Mouse (Mus musculus) heart, embryonic 12.5 days (tissue): Measurements from ENCODE around the gene Inhbb. TPM values are rescaled to one million over a fixed set of nuclear protein-coding genes. Genes with fewer than 3 reads are reported as not detected.

Experiments used
- ATAC-seq: fragments of 200-750 bp; cut with Nextera tagmentation; 2 replicates; pipeline ENCODE4 v1.8.0; 2017; ENCODE audit warnings: moderate TSS enrichment, moderate library complexity; ENCODE audit not compliant: insufficient number of reproducible peaks, low FRiP score
- H3K27ac ChIP-seq: fragments of 300-500 bp; sonication (generic); 2 replicates; pipeline ENCODE4 v1.5.1; 2016; ENCODE audit warnings: mild to moderate bottlenecking, moderate library complexity; ENCODE audit not compliant: poor library complexity, severe bottlenecking
- H3K27me3 ChIP-seq: fragments of 300-500 bp; sonication (generic); replicated peaks from 2 replicates; pipeline ENCODE4 v1.6.1; 2016; ENCODE audit warnings: mild to moderate bottlenecking, moderate library complexity
- H3K36me3 ChIP-seq: fragments of 300-500 bp; sonication (generic); 2 replicates; pipeline ENCODE4 v1.6.1; 2016; ENCODE audit warnings: mild to moderate bottlenecking, moderate library complexity
- H3K4me1 ChIP-seq: fragments of 300-500 bp; sonication (generic); replicated peaks from 2 replicates; pipeline ENCODE4 v1.6.1; 2016; ENCODE audit warnings: mild to moderate bottlenecking
- H3K4me2 ChIP-seq: fragments of 300-500 bp; sonication (generic); 2 replicates; pipeline ENCODE4 v1.6.1; 2016; ENCODE audit warnings: mild to moderate bottlenecking, moderate library complexity
- H3K4me3 ChIP-seq: fragments of 300-500 bp; sonication (generic); 2 replicates; pipeline ENCODE4 v1.5.1; 2016; ENCODE audit warnings: mild to moderate bottlenecking
- H3K9ac ChIP-seq: fragments of 300-500 bp; sonication (generic); 2 replicates; pipeline ENCODE4 v1.6.1; 2016; ENCODE audit warnings: mild to moderate bottlenecking, moderate library complexity
- H3K9me3 ChIP-seq: fragments of 300-500 bp; sonication (generic); replicated peaks from 2 replicates; pipeline ENCODE4 v1.6.1; 2016; ENCODE audit warnings: mild to moderate bottlenecking, moderate library complexity
- WGBS: fragments of 180-500 bp; shearing (Covaris S2); methylation state at CpG from one replicate; pipeline ENCODE4 v1.1.7; 2016; 5-methylcytosine and 5-hydroxymethylcytosine counted together
- polyA plus RNA-seq: library from polyadenylated mRNA; unstranded; fragments of >200 nt; fragmentation: Nextera tagmentation; extraction: Ambion mirVana; gene quantifications from 2 replicates; pipeline ENCODE4 v1.2.1, GENCODE M21; 2016

The Inhbb gene
- polyA plus RNA-seq: 0.26 and 0.49 TPM in 2 replicates

DNA sequence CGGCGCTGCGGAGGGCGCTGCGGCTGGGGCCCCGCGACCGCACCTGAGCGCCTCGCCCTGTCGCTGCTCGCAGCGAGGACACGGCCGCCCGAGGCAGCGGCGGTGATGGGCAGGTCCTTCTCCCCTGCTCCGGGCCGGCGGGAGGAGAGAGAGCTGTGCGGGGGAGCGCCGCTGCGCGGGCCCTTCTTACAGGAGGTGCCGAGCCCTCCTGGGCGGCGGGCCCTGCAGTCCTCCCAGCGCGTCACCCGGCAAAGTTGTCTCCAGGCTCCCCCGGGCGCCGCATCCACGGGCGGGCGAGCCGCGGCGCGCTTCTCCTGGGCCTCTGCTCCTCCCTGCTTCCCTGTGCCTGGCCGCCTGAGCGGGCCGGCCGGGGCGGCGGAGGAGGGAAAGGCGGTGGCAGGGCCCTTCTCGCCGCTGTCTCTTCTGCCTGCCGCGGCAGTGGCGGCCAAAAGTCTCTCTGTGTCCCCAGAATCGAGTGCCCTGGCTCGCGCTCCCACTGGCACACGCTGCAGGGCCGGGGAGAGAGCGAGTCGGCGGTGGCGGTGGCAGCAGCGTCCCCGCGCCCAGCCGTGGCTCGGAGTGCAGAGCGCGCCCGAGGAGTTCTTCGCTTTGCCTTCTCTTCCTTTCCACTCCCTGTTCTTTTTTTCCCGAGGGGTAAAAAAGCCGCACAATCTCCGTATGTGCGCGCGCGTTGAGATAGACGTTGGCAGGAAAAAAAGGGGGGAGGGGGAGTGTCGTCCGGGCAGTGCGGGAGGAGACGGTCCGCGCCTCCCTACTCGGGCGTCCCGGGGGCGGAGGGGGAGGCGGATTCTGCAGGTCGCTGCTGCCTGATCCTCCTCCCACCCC is at the start of gene Inhbb:
Gene Inhbb, minus strand, starts transcription at position 673 of the 846 bp plus-strand sequence.
- no peaks in the 10 kb centered on the region for H3K9me3 ChIP-seq
- under 1% methylated on average over 79 of the region's 92 CpGs for WGBS
- peaks cover 26% of the 10 kb centered on the region for H3K4me1 ChIP-seq
- peak; percentile 46 for ATAC-seq
- no peak within 1 kb of the TSS for H3K27ac ChIP-seq
- no peaks in the 10 kb centered on the region for H3K36me3 ChIP-seq
- peak within 1 kb of the TSS; percentile 70 for H3K9ac ChIP-seq
- peaks cover 90% of the 10 kb centered on the region for H3K27me3 ChIP-seq
- H3K4me3 ChIP-seq: peak within 1 kb of the TSS; percentile 72
- peak within 1 kb of the TSS; percentile 99 for H3K4me2 ChIP-seq

DNA sequence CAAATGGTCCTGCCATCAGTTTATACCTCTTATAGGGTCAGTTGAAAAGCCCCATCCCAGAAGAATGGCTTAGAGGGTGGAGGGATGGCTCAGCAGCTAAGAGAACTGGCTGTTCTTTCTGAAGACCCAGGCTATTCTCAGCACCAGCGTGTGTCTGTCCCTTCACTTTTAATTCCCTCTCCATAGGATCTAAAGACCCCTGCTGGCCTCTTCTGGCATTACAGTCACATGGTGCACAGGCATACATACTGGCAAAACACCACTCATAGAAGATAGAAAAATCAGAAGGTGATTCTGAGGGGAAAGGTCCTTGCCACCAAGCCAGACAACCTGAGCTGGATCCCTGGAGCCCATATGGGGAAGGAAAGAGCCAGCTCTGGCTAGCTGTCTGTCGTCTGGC is 41.3 kb upstream of the Inhbb start:
- no peak for ATAC-seq
- no peak overlapping the region for H3K9ac ChIP-seq
- no peaks in the 10 kb centered on the region for H3K9me3 ChIP-seq
- H3K4me2 ChIP-seq: no peak overlapping the region
- H3K27ac ChIP-seq: no peak overlapping the region
- WGBS: 47% methylated on average over 2 of the region's 2 CpGs
- peaks cover 7% of the 10 kb centered on the region; the same call in 1 of the 2 replicates for H3K36me3 ChIP-seq
- peaks cover 12% of the 10 kb centered on the region for H3K4me1 ChIP-seq
- H3K4me3 ChIP-seq: no peak overlapping the region
- no peaks in the 10 kb centered on the region for H3K27me3 ChIP-seq

DNA sequence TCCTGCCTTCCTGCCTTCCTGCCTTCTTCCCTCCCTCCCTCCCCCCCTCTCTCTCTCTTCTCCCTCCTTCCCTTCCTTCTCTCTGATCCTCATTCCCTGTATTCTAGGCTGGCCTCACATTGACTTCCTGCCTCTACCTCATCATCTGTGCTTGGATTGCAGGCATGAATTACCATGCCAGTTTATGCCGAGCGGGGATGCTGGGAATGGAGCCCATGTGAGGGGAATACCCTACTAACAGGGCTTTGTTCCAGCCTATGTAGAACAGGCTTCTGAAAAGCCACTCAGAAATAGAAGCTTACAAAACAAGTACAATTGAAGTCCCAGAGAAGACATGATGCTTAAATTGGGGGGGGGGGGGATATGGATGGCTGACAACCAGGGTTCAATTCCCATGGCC is 38.0 kb upstream of the Inhbb start:
- 91% methylated on average over 2 of the region's 2 CpGs for WGBS
- ATAC-seq: no peak
- H3K4me1 ChIP-seq: peaks cover 13% of the 10 kb centered on the region
- H3K27ac ChIP-seq: no peak overlapping the region
- no peaks in the 10 kb centered on the region for H3K36me3 ChIP-seq
- peaks cover 6% of the 10 kb centered on the region for H3K27me3 ChIP-seq
- no peak overlapping the region for H3K4me2 ChIP-seq
- H3K9me3 ChIP-seq: no peaks in the 10 kb centered on the region
- no peak overlapping the region for H3K4me3 ChIP-seq
- H3K9ac ChIP-seq: no peak overlapping the region

DNA sequence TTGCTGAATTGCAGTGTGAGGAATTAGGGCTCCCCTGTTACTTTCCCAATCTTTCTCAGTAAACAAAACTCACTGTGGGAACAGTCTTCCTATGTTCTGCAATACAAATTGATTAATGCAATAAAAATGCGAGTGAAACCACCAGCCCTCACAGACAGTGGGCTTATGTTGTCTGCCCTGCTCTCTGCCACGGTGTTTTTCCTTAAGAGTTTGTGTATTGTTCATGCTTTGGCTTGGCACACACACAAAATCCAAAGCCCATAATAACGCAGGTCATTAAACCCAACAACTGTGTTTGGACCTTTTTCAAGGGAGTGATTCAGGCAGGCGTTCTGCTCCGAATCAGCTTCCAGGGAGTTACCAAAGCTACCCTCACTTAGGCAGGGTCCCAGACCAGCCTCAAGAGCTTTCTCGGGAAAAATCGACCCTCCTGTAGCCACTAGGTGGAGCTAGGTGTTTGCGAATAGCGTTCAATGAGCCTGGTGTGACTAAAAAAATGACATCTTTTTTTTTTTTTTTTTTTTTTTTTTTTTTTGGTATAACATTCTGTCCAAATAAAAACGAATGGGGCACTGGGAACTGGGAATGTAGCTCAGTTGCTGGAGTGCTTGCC is 36.1 kb upstream of the Inhbb start:
- Histone ChIP-seq H3K9ac (no peak overlapping the region), H3K27me3 (peaks cover 6% of the 10 kb centered on the region), H3K4me2 (peak overlapping the region; percentile 45), H3K4me1 (peaks cover 13% of the 10 kb centered on the region), H3K4me3 (no peak overlapping the region), H3K9me3 (no peaks in the 10 kb centered on the region), H3K27ac (no peak overlapping the region), H3K36me3 (no peaks in the 10 kb centered on the region)
- no peak for ATAC-seq
- WGBS: 14% methylated on average over 10 of the region's 10 CpGs

DNA sequence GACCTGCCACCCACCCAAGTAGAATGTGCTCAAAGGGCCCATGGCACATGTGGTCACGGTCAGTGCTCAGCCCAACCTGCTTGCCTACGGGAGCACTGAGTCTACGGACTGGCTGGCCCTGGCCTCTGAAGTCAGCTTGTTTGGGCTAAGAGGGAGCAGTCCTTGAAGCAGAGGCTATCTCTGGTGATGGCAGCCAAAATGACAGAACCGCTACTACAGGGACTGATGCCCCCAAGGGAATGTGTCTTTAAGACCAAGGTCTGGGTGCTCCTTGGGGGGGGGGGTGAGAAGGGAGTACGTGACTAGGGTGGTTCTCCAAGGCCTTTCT is 35.4 kb upstream of the Inhbb start:
- WGBS: 31% methylated on average over 5 of the region's 5 CpGs

DNA sequence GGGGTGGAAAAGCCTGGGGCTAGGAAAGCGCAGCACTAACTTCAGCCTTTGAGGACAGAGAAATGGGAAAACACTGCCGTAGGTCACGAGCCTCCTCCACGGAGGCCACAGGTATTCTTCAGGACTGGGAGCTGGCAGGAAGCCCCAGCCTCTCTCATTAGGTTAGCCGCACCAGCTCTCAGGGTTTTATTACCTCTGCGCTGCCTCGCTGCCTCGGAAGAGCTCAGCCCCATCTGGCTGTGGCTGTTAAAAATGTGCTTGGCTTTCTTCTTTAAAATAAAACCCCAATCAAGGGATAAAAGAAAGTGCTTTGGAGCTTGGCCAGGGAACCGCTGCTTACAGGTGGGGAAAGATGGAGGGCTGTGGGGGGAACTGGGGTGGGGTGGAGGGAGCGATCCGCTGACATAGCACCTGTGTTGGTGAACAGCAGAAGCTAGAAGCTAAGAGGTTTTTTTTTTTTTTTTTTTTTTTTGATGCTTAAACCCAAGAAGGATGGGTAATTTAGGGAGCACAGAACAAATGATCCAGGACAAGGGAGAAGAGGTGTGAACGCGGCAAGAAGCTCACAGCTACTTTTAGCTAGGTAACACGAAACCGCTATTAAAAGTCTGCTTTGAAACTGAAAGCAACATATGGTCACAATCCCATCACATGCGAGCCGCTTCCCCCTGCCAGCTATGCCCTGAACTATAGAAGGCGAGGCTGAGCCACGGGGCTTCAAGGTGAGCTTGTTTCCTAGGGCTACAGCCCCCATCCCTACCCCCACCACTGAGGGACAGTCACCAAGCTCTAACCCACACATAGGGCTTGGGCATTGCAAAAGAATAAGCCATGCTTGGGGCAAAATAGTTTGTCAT is 34.9 kb upstream of the Inhbb start:
- H3K4me2 ChIP-seq: peak overlapping the region; percentile 45
- 0 out of 2 replicates have a peak overlapping the region, but pooled peaks have one; percentile 0 for H3K4me3 ChIP-seq
- peaks cover 6% of the 10 kb centered on the region for H3K27me3 ChIP-seq
- peaks cover 6% of the 10 kb centered on the region for H3K4me1 ChIP-seq
- no peak for ATAC-seq
- no peaks in the 10 kb centered on the region for H3K9me3 ChIP-seq
- no peak overlapping the region for H3K27ac ChIP-seq
- WGBS: 31% methylated on average over 19 of the region's 19 CpGs
- 0 out of 2 replicates have a peak overlapping the region, but pooled peaks have one; percentile 6 for H3K9ac ChIP-seq
- no peaks in the 10 kb centered on the region for H3K36me3 ChIP-seq

More for the DNA sequence above, 35.4 kb upstream of the Inhbb start:
- Histone ChIP-seq H3K4me3 (0 out of 2 replicates have a peak overlapping the region, but pooled peaks have one; percentile 0), H3K9me3 (no peaks in the 10 kb centered on the region), H3K4me1 (peaks cover 11% of the 10 kb centered on the region), H3K9ac (0 out of 2 replicates have a peak overlapping the region, but pooled peaks have one; percentile 27), H3K27me3 (peaks cover 6% of the 10 kb centered on the region), H3K36me3 (no peaks in the 10 kb centered on the region), H3K27ac (no peak overlapping the region), H3K4me2 (peak overlapping the region; percentile 45)
- ATAC-seq: no peak

GRCm38 (mm10) chr1:119453731-119454130 is 31.7 kb upstream of the Inhbb start:
- no peak overlapping the region for H3K9ac ChIP-seq
- H3K9me3 ChIP-seq: no peaks in the 10 kb centered on the region
- no peak overlapping the region for H3K27ac ChIP-seq
- 61% methylated on average over 4 of the region's 4 CpGs for WGBS
- ATAC-seq: no peak
- no peaks in the 10 kb centered on the region for H3K36me3 ChIP-seq
- H3K27me3 ChIP-seq: peaks cover 14% of the 10 kb centered on the region
- H3K4me2 ChIP-seq: no peak overlapping the region
- H3K4me3 ChIP-seq: no peak overlapping the region
- peaks cover 6% of the 10 kb centered on the region for H3K4me1 ChIP-seq

DNA sequence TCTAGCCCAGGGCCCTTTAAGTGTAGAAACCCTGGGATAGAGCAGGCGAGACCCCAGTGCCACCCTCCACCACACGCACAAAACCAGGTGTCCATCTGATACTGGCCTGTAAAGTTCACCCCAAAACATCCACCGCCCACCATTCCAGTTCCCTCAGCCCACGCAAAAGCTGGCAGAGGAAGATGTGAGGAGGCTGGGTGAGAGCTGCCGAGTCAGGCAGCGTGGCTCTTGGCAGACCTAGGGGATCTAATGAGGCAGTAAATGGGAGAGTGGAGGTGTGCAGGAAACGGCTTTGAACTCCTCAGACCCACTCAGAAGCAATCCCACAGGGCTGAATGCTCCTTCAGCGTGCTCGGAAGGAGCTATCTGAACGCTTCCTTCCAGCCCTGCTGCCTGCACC is 29.4 kb upstream of the Inhbb start:
- H3K27me3 ChIP-seq: peaks cover 19% of the 10 kb centered on the region
- H3K36me3 ChIP-seq: no peaks in the 10 kb centered on the region
- no peak overlapping the region for H3K4me2 ChIP-seq
- H3K9ac ChIP-seq: no peak overlapping the region
- WGBS: 64% methylated on average over 10 of the region's 10 CpGs
- H3K4me3 ChIP-seq: no peak overlapping the region
- H3K9me3 ChIP-seq: no peaks in the 10 kb centered on the region
- H3K27ac ChIP-seq: no peak overlapping the region
- H3K4me1 ChIP-seq: peaks cover 7% of the 10 kb centered on the region
- no peak for ATAC-seq

DNA sequence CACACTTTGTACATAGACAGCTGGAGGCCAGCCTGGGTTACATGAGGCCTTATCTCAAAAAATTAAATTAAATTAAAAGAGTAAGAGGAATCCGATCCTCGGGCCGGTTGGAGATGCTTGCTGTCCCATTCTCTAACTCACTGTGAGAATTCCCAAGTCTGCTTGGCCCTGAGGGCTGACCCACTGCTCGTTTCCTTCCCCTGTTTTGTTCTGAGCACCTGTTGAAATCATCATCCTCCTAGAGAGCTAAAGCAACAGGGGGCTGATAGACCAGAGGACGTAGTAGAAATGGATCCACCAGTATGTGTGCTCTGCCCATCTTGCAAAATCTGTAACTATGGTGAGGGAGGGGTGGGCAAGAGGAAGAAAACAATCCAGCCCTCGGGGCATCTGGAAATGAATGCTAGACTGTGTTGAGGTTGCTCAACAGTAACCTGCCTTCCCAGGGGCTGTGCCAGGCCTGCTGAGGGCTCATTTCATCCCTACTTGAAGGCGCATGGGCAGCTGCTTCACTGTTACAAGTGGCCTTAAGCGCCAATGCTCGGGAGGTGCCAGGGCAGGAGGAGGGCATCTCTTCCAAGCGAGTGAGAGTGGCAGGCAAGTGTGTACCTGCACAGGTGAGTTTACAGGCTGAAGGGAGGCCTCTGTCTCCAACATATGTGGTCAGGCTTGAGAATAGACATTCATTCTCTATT is 28.8 kb upstream of the Inhbb start:
- Histone ChIP-seq H3K36me3 (no peaks in the 10 kb centered on the region), H3K4me1 (peaks cover 11% of the 10 kb centered on the region), H3K4me3 (no peak overlapping the region), H3K4me2 (no peak overlapping the region), H3K27me3 (peaks cover 14% of the 10 kb centered on the region), H3K27ac (no peak overlapping the region), H3K9me3 (no peaks in the 10 kb centered on the region), H3K9ac (no peak overlapping the region)
- ATAC-seq: no peak
- 84% methylated on average over 10 of the region's 10 CpGs for WGBS

- H3K36me3 ChIP-seq: no peaks in the 10 kb centered on the region
- 44% methylated on average over 10 of the region's 10 CpGs for WGBS
- peaks cover 12% of the 10 kb centered on the region; the same call in 1 of the 2 replicates for H3K27me3 ChIP-seq
- H3K4me2 ChIP-seq: no peak overlapping the region
- H3K4me3 ChIP-seq: no peak overlapping the region
- peaks cover 11% of the 10 kb centered on the region for H3K4me1 ChIP-seq
- no peak; the same call in 1 of the 2 replicates for ATAC-seq
- H3K9me3 ChIP-seq: no peaks in the 10 kb centered on the region
- no peak overlapping the region for H3K27ac ChIP-seq
- no peak overlapping the region for H3K9ac ChIP-seq
Observed at GRCm38 (mm10) chr1:119446753-119447283, 24.8 kb upstream of the Inhbb start.
